Mouse (Mus musculus) heart, adult 8-10 months (tissue): ENCODE results near the gene Gm10840. TPM values are rescaled to one million over a fixed set of nuclear protein-coding genes. Genes with fewer than 3 reads are reported as not detected.
"Not testable (repeated sequence)": the region's sequence is repeated elsewhere in the genome, so short reads cannot be mapped to it uniquely, and the experiment has no call there.

Source experiments
- DNase-seq: peaks from one replicate; pipeline ENCODE4 v3.0.0; 2022; ENCODE audit warnings: low spot score
- total RNA-seq, 4 experiments: library from RNA; stranded (reverse); gene quantifications; 2 replicates each; pipeline ENCODE4 v1.2.4; 2022

Gm10840 gene
- total RNA-seq, 4 experiments from 2014 or later: not detected

GRCm38 (mm10) chr11:106195341-106195740, 34.7 kb downstream of the Gm10840 start:
- no peak for DNase-seq

- DNase-seq: no peak
Observed at GRCm38 (mm10) chr11:106198277-106198676, 37.6 kb downstream of the Gm10840 start.

- DNase-seq: not testable (repeated sequence)
Observed at GRCm38 (mm10) chr11:106199997-106200396, 39.3 kb downstream of the Gm10840 start.

- DNase-seq: no peak
Observed at GRCm38 (mm10) chr11:106200756-106201155, 40.1 kb downstream of the Gm10840 start.

GRCm38 (mm10) chr11:106201337-106202122, 40.9 kb downstream of the Gm10840 start:
- no peak for DNase-seq

GRCm38 (mm10) chr11:106202123-106202465, 41.4 kb downstream of the Gm10840 start, which contains the start of gene Strada:
Gene Strada, minus strand, starts transcription at chr11:106202168.
- no peak for DNase-seq

Other genes starting within 250 kb of the Gm10840 start
- gene Cyb561, start 207.5 kb upstream of the Gm10840 start, total RNA-seq: 10 to 100 TPM in 1 of 4 experiments, 1 to 10 TPM in 3; 7.5 to 11.0 (median 8.7) TPM
- 10 to 100 TPM; 13.9 to 25.6 (median 19.4) TPM for gene Ace, start 192.9 kb upstream of the Gm10840 start, total RNA-seq
- not detected for gene Ace3, start 166.2 kb upstream of the Gm10840 start, total RNA-seq
- gene Kcnh6, start 152.7 kb upstream of the Gm10840 start, total RNA-seq: not detected
- 10 to 100 TPM; 35.1 to 41.9 (median 38.4) TPM for gene Dcaf7, start 124.0 kb upstream of the Gm10840 start, total RNA-seq
- gene Taco1, start 94.8 kb upstream of the Gm10840 start, total RNA-seq: 10 to 100 TPM; 56.4 to 73.0 (median 65.0) TPM
- gene Map3k3, start 76.2 kb upstream of the Gm10840 start, total RNA-seq: 10 to 100 TPM; 34.7 to 38.5 (median 36.1) TPM
- gene Limd2, start within 50 bp of the Gm10840 start, total RNA-seq: 1 to 10 TPM; 1.7 to 3.9 (median 3.4) TPM
- 1 to 10 TPM; 4.8 to 8.5 (median 7.6) TPM for gene Strada, start 41.3 kb downstream of the Gm10840 start, total RNA-seq
- gene Ccdc47, start 55.5 kb downstream of the Gm10840 start, total RNA-seq: 10 to 100 TPM; 71.6 to 93.0 (median 85.9) TPM
- 10 to 100 TPM; 24.7 to 30.7 (median 27.3) TPM for gene Ddx42, start 56.1 kb downstream of the Gm10840 start, total RNA-seq
- gene Ftsj3, start 95.2 kb downstream of the Gm10840 start, total RNA-seq: 10 to 100 TPM; 19.3 to 23.1 (median 21.2) TPM
- 100 to 1,000 TPM in 3 of 4 experiments, 10 to 100 TPM in 1; 99.8 to 112 (median 103) TPM for gene Psmc5, start 95.3 kb downstream of the Gm10840 start, total RNA-seq
- gene Smarcd2, start 112.1 kb downstream of the Gm10840 start, total RNA-seq: 10 to 100 TPM; 14.3 to 16.7 (median 15.5) TPM
- gene Tcam1, start 115.8 kb downstream of the Gm10840 start, total RNA-seq: under 1 TPM in 1 of 4 experiments, not detected in 3; 0.08 TPM
- not detected for gene Gh, start 141.0 kb downstream of the Gm10840 start, total RNA-seq
- 1 to 10 TPM in 2 of 4 experiments, under 1 TPM in 2; 0.52 to 2.3 (median 1.0) TPM for gene Cd79b, start 153.9 kb downstream of the Gm10840 start, total RNA-seq
- gene Scn4a, start 192.4 kb downstream of the Gm10840 start, total RNA-seq: 10 to 100 TPM; 23.9 to 46.8 (median 31.4) TPM
- gene Prr29, start 204.6 kb downstream of the Gm10840 start, total RNA-seq: 1 to 10 TPM in 3 of 4 experiments, under 1 TPM in 1; 0.75 to 1.8 (median 1.5) TPM
- 10 to 100 TPM; 15.6 to 28.2 (median 21.5) TPM for gene Icam2, start 227.2 kb downstream of the Gm10840 start, total RNA-seq